Mouse (Mus musculus) ES-E14 (cell line): ENCODE results near the gene Trpm8. TPM values are rescaled to one million over a fixed set of nuclear protein-coding genes. Genes with fewer than 3 reads are reported as not detected.

Source experiments
- DNase-seq: peaks from one replicate; pipeline ENCODE4 v3.0.0-alpha.2; 2013; ENCODE audit warnings: low read depth, low spot score
- H3K27ac ChIP-seq: 2 replicates; pipeline ENCODE4 v1.5.1; 2012; ENCODE audit warnings: low read depth, mild to moderate bottlenecking, low read length, moderate library complexity, mixed read lengths; ENCODE audit not compliant: poor library complexity, insufficient read depth, severe bottlenecking
- H3K36me3 ChIP-seq: 2 replicates; pipeline ENCODE4 v1.6.1; 2012; ENCODE audit warnings: mild to moderate bottlenecking, low read length, moderate library complexity, mixed read lengths; ENCODE audit not compliant: control insufficient read depth, poor library complexity, insufficient read depth, severe bottlenecking
- H3K4me1 ChIP-seq, 2 experiments: fragments of 150-350 bp in 1 of 2; sonication (generic) in 1 of 2; 2 replicates each; pipeline ENCODE4 v1.6.1; 2012; ENCODE audit warnings: low read length in 2 of 2, mild to moderate bottlenecking in 1 of 2, mixed read lengths in 1 of 2; ENCODE audit not compliant: control insufficient read depth in 2 of 2, insufficient read depth in 2 of 2, poor library complexity in 1 of 2
- H3K4me3 ChIP-seq, 2 experiments: fragments of 150-350 bp in 1 of 2; sonication (generic) in 1 of 2; 2 replicates each; pipeline ENCODE4 v1.5.1; 2012; ENCODE audit warnings: low read length in 2 of 2, low read depth in 1 of 2, mild to moderate bottlenecking in 1 of 2, mixed read lengths in 1 of 2; ENCODE audit not compliant: insufficient read depth in 1 of 2, poor library complexity in 1 of 2, severe bottlenecking in 1 of 2
- H3K9ac ChIP-seq: 2 replicates; pipeline ENCODE4 v1.6.1; 2012; ENCODE audit warnings: low read depth, mild to moderate bottlenecking, low read length, mixed read lengths; ENCODE audit not compliant: poor library complexity, insufficient read depth, severe bottlenecking
- H3K9me3 ChIP-seq: fragments of 150-350 bp; sonication (generic); 2 replicates; pipeline ENCODE4 v1.6.1; 2012; ENCODE audit warnings: low read depth, mild to moderate bottlenecking, low read length; ENCODE audit not compliant: control insufficient read depth, insufficient read depth
- CHD2 ChIP-seq: IDR thresholded peaks from 2 replicates; pipeline ENCODE4 v1.6.1; 2014; ENCODE audit warnings: mild to moderate bottlenecking, low read depth, low read length, inconsistent platforms
- HCFC1 ChIP-seq: IDR thresholded peaks from 2 replicates; pipeline ENCODE4 v1.6.1; 2012; ENCODE audit warnings: low read length, inconsistent platforms, borderline replicate concordance; ENCODE audit not compliant: insufficient read depth
- MAFK ChIP-seq: IDR thresholded peaks from 2 replicates; pipeline ENCODE4 v1.6.1; 2014; ENCODE audit warnings: mild to moderate bottlenecking, low read depth, low read length, inconsistent platforms; ENCODE audit not compliant: insufficient read depth
- ZC3H11A ChIP-seq: IDR thresholded peaks from 2 replicates; pipeline ENCODE4 v1.6.1; 2012; ENCODE audit warnings: low read depth, mild to moderate bottlenecking, inconsistent platforms, low read length, borderline replicate concordance
- ZNF384 ChIP-seq: IDR thresholded peaks from 2 replicates; pipeline ENCODE4 v1.6.1; 2012; ENCODE audit warnings: low read depth, low read length, inconsistent platforms
- in situ Hi-C, 2 experiments: fragments of 600-800 bp; cut with MboI; formaldehyde crosslinking; loops; one replicate each; pipeline ENCODE4 v1.15.1; 2025; ENCODE audit warnings: low sequenced_read_pairs in 2 of 2, inconsistent platforms in 1 of 2; ENCODE audit not compliant: unreplicated experiment in 2 of 2
- total RNA-seq: library from RNA; depleted of rRNA; stranded (reverse); fragments of 300-350 nt; gene quantifications from 2 replicates; pipeline ENCODE4 v1.2.3, GENCODE M21; 2012

Trpm8 gene
- total RNA-seq, 1 experiment: 0.04 TPM

- Histone ChIP-seq H3K27ac (no peak overlapping the region), H3K4me3 (no peak overlapping the region), H3K9me3 (no peaks in the 10 kb centered on the region), H3K9ac (no peak overlapping the region), H3K36me3 (no peaks in the 10 kb centered on the region), H3K4me1 (no peaks in the 10 kb centered on the region)
- TF ChIP-seq MAFK (no peak), CHD2 (no peak), HCFC1 (no peak), ZNF384 (no peak), ZC3H11A (no peak)
- in situ Hi-C loops: no loop called here
- no peak for DNase-seq
Observed at GRCm38 (mm10) chr1:88238771-88239170, 38.7 kb upstream of the Trpm8 start.

DNA sequence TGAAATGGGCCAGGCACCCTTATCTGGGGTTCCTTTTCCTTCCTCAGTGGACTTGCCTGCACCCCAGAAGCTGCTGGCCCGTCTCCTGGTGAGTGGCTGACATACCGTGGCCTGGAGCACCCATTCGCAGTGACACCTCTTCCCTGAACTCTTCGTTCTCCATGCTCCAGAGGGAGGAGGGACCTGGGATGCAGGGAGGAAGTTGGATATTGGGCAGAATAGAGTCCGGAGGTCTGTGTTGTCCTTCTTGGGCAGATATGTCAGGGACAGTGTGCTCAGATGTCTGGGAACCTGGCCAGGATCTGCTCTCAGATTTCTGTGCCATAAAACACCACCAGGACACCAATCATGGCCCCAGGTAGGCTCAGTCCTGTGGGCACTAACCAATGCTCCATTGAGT lies 37.4 kb upstream of the Trpm8 start:
- TF ChIP-seq MAFK (no peak), HCFC1 (no peak), ZNF384 (no peak), ZC3H11A (no peak), CHD2 (no peak)
- no peaks in the 10 kb centered on the region for H3K9me3 ChIP-seq
- DNase-seq: no peak
- no peak overlapping the region for H3K27ac ChIP-seq
- H3K9ac ChIP-seq: no peak overlapping the region
- H3K4me3 ChIP-seq: no peak overlapping the region
- in situ Hi-C loops: no loop called here
- H3K36me3 ChIP-seq: no peaks in the 10 kb centered on the region
- no peaks in the 10 kb centered on the region for H3K4me1 ChIP-seq

DNA sequence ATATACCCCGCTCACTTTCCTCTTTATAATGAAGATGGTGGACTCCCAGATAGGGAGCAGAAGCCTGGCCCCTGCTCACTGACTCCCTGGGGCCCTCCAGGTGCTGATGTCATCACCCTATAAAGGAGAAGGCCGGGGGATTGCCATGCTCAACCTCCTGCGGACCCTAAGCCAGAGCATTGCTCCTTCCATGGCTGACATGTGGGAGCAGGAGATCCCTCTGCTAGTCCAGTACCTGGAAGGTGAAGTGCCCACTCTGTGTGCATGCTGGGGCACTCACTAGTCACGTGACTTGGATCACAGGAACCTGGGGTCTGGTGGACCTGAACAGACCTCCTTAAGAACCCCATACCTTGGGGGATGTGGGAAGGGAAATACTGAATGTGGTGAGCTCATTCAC lies 36.9 kb upstream of the Trpm8 start:
- Histone ChIP-seq H3K4me1 (no peaks in the 10 kb centered on the region), H3K27ac (no peak overlapping the region), H3K4me3 (no peak overlapping the region), H3K9me3 (no peaks in the 10 kb centered on the region), H3K9ac (no peak overlapping the region), H3K36me3 (no peaks in the 10 kb centered on the region)
- in situ Hi-C loops: no loop called here
- TF ChIP-seq MAFK (no peak), ZC3H11A (no peak), CHD2 (no peak), ZNF384 (no peak), HCFC1 (no peak)
- DNase-seq: no peak

- TF ChIP-seq ZNF384: no peak
- TF ChIP-seq MAFK: no peak
- no peak for TF ChIP-seq CHD2
- no peak for TF ChIP-seq HCFC1
- no peak for TF ChIP-seq ZC3H11A
- no peaks in the 10 kb centered on the region for H3K4me1 ChIP-seq
- H3K9me3 ChIP-seq: no peaks in the 10 kb centered on the region
- H3K9ac ChIP-seq: no peak overlapping the region
- in situ Hi-C loops: no loop called here
- no peak overlapping the region for H3K4me3 ChIP-seq
- H3K27ac ChIP-seq: no peak overlapping the region
- no peaks in the 10 kb centered on the region for H3K36me3 ChIP-seq
- no peak for DNase-seq
Observed at GRCm38 (mm10) chr1:88243861-88244260, 33.6 kb upstream of the Trpm8 start.

DNA sequence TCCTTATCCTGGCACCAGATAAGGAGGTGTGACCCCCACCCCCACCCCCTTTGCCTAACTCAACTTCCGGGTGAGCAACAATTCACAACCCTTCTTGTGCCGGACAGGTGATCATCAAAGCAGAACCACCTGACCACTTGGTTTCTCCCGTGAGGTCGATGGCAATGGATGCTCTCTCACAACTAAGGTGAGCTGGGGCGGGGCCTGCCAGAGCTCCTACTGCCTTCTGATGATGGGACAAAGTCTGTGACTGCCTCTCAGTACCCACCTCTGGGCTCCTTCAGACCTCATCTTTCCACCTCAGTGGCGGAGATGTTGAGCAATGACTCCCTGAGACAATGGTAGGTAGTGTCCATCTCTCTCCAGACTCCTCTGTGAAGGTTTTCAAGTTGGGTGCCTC lies 31.6 kb upstream of the Trpm8 start:
- Histone ChIP-seq H3K4me3 (no peak overlapping the region), H3K9ac (no peak overlapping the region), H3K9me3 (no peaks in the 10 kb centered on the region), H3K4me1 (no peaks in the 10 kb centered on the region), H3K27ac (no peak overlapping the region), H3K36me3 (no peaks in the 10 kb centered on the region)
- TF ChIP-seq HCFC1 (no peak), CHD2 (no peak), ZC3H11A (no peak), ZNF384 (no peak), MAFK (no peak)
- in situ Hi-C loops: no loop called here
- no peak for DNase-seq
